Mouse (Mus musculus): ENCODE results near the gene 2810004N23Rik. TPM values are rescaled to one million over a fixed set of nuclear protein-coding genes. Genes with fewer than 3 reads are reported as not detected.

Gene 2810004N23Rik
- total RNA-seq, 2 experiments from 2014 or later: 37.8 to 38.9 TPM

DNA sequence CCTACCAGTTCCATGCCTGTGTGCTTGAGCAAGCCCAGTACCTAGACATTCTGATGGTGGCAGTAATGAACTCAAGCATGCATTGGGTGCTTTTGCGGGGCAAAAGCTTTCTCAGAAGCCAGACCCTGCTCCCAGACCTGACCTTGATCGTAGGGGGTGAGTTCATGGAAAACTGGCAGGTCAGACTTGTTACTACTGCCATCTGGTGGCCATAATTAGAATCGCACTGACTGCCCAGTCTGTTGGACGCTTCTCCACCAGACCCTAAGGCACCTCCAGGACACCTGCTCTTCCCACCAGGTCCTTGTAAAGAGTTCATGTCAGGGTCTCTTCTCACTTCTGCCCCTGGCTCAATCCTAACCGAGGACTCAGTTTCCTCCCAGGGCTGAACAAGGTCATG is 35.5 kb downstream of the 2810004N23Rik start:
- peak in 1 of 2 experiments; percentile 29 for DNase-seq (ENCODE audit: low spot score in 2 of 2)

DNA sequence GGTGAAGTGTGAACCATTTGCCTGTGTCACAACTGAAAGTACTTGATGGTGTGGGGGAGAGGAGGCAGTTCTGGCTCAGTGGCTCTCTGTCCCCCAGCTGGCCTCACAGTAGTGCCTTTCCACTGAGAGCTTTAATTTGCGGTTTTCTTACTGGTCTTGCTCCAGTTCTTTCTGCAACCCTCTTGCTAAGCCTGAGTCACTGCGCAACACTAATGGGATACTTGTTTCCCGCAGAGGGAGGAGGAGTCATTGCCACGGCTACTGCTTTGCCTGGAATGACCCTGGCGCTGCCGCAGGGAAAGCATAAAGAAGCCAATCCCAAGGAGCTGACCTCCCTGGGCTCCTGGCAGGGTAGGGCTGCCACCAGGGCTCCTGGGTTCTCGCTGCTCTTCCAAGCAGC is 36.3 kb downstream of the 2810004N23Rik start:
- no peak for DNase-seq (ENCODE audit: low spot score in 2 of 2)

DNA sequence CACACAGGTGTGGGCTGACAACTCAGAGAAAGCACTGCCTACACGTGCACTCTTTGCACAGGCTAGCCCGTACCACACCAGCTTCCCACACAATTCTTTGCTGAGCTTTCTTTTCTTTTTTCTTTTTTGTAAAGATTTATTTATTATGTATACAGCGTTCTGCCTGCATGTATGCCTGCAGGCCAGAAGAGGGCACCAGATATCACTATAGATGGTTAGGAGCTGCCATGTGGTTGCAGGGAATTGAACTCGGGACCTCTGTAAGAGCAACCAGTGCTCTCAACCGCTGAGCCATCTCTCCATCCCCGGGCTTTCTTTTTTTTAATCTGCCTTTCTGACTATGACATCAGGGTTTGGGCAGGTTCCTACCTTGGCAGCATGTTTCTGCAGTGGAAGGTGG is 39.4 kb downstream of the 2810004N23Rik start:
- DNase-seq (ENCODE audit: low spot score in 2 of 2): no peak

DNA sequence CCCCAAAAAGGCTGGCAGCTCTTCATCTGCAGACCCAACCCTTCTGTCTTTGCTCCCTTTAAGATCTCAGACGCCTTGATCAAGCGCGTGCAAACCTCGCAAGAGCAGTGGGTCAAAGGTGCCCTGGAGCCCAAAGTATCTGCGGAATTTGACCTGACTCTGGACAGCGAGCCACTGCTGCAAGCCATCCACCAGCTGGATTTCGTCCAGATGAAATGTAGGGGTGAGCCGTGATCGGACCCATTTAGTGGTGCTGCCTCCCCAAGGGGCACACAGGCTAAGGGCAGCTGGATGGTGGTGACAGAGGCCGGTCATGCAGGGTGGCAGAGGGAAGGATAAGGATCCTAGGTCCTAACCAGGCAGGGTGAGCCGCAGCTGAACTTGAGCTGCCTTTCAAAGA is 42.8 kb downstream of the 2810004N23Rik start:
- no peak for DNase-seq (ENCODE audit: low spot score in 2 of 2)

DNA sequence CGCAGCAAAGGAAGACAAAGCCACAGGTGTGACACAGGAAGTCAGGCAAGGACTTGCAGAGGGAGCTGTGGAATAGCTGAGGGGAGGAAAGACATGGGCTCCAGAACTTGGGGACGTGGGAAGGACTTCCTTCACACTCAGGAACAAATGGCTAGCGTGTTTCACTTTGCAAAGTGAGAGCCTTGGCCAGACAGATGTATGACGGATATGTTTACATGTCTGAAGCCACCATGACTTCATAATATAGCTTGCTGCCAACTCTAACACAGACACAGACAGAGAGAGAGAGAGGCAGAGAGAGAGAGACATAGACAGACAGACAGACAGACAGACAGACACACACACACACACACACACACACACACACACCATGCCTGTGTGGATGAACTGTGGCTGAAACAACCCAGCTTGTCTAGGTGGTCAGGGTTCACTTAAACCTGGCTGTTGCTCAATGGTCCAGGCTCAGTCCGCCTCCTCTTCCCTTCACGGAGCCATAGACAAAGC is 43.3 kb downstream of the 2810004N23Rik start:
- no peak for DNase-seq (ENCODE audit: low spot score in 2 of 2)

DNA sequence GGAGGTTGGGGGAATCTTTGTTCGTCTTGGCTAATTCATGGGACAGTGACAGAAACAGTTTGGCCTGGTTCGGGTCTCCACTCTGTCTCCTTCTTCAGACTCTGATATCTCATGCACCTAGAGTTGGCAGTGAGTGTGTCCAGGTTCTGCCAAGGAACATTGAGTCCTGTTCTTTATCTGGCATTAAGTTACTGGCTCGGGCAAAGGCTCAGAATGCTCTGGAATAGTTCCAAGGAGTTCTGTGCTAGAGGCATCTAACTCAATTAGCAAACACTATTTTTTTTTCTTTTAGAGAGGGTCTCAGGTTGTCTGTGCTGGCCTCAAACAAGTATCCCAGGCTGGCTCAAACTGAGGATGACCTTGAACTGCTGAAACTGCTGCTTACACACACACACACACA is 45.6 kb downstream of the 2810004N23Rik start:
- no peak for DNase-seq (ENCODE audit: low spot score in 2 of 2)

DNA sequence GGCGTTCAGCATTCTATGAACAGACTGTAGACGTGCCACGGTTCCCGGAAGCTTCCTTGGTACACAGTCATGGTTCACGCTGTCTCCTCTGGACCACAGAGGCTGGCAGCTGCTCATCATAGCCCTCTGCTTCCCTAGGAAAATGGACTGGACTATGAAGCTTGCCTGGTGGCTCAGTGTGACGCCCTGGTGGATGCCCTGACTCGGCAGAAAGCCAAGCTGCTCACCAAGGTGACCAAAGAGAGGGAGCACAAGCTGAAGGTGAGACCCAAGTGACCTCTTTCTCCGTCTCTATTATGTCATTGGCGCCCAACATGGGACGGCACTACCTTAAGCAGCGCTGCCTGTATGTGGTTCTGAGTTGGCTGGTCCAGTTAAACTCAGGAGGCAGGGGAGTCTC is 46.1 kb downstream of the 2810004N23Rik start:
- DNase-seq (ENCODE audit: low spot score in 2 of 2): no peak

DNA sequence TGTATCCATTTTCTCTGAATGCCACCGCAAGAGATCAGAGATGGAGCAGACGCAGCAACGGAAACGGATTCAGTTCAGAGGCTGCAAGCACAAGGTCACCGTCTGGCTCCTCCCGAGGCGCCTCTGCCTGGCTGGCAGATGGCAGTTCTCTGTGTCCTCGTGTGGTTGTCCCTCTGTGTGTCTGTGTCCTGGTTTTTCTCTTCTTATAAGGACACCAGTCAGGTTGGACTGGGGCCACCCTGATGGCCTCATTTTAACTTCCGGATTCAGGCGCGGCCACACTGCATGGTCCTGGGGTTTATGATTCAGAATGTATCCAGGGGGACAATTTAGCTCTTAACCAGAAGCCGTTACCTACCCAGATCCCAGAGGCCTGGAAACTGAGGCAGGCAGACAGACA is 47.0 kb downstream of the 2810004N23Rik start:
- no peak for DNase-seq (ENCODE audit: low spot score in 2 of 2)

DNA sequence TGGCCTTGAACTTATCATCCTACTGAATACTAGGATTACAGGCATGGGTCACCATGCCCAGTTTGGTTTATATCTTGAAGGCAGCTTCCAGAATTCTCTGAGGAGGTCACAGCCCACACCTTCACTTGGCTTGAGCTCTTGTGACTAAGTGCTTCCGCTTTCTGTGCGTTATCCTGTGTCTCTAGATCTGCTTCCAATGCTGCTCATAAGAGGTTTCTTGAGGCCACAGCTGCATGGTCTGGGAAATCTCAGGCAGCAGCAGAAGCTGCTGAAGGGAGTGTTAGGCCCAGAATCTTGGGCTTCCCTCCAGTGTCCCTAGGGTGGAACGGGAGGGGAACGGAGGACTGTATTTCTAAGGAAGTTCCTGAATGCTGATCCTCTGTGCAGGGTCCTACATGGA is 49.6 kb downstream of the 2810004N23Rik start:
- DNase-seq (ENCODE audit: low spot score in 2 of 2): no peak

DNA sequence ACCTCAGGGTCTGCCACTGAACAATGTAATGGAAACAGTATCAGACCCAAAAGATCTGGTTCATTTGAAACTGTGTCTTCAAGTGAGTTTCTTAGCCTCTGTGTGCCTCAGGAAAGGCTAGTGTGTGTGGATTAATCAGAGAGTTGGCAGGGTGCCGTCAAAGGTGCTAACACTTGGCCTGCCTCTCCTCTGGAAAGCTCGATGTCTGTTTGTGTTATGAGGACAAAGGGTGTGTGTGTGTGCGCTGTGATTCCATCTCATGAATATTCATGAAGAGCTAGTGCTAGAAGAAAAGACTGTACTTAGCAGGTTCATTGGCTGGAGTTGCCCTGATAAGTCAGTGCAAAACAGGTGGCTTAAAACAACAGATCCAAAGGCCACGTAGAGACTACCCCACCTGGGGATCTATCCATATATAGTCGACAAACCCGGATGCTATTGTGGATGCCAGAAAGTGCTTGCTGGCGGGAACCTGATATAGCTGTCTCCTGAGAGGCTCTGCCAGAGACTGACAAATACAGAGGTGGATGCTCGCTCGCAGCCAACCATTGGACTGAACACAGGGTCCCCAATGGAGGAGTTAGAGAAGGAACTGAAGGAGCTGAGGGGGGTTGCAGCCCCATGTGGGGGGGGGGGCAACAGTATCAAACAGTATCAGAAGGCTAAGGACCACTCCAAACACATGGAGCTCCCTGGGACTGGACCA is 52.1 kb downstream of the 2810004N23Rik start:
- no peak for DNase-seq (ENCODE audit: low spot score in 2 of 2)

DNA sequence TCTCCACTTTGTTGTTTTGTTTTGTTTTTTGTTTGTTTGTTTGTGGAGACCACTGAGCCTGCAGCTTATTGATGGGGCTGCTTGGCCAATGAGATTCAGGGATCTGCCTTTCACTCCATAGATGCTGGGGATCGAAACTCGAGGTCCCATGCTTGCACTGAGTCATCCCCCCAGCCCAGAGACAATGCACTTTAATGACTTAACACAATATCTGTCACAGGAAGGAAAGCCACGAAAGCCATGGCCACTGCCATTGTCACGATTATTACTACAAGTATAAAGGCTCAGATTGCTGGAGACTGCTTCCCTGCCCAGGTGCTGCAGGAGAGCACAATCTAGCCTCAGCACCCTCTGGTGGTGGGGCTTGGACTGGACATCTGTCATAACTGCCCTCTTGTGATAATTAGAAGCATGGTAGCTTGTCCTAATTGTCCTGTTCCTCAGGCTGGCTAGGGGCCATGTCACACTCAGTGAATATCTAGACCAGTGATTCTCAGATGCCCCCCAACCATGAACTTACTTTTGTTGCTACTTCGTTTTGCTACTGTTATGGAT is 52.8 kb downstream of the 2810004N23Rik start:
- DNase-seq (ENCODE audit: low spot score in 2 of 2): no peak

DNA sequence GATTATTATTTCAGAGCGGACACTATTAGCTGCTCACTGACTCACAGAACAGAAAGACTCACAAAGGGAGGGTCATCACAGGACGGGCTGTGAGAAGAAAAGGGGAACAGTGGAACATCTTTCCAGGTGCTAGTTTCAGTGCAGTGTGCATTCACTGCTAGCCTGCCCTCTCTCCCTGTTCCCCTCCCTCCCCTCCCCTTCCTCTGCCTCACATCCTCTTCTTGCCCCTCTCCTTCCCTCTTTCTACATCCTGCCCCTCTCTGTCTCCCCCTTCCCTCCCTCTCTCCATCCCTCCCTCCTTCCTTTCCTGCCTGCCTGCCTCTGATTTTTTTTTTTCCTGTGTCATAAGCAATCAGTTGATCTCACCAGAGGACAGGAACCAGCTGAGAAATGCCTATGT is 53.5 kb downstream of the 2810004N23Rik start:
- no peak for DNase-seq (ENCODE audit: low spot score in 2 of 2)

DNA sequence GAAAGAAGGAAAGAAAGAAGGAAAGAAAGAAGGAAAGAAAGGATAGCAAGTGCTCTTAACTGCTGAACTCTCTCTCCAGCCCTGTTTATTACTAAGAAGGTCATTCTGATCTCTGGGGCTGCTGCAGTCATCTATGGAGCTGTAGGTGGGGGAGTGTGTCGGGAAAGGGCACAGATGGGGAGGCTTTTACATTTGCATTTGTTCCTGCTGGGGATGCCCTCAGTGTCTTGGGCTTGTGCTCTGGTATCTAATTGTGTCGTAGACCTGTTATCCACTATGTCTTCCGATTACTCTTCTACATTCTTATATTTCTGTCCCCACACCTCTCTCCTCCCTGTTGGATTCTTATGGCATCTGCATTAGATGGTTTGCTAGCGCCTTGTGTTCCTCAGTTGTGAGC is 56.9 kb downstream of the 2810004N23Rik start:
- DNase-seq (ENCODE audit: low spot score in 2 of 2): no peak

DNA sequence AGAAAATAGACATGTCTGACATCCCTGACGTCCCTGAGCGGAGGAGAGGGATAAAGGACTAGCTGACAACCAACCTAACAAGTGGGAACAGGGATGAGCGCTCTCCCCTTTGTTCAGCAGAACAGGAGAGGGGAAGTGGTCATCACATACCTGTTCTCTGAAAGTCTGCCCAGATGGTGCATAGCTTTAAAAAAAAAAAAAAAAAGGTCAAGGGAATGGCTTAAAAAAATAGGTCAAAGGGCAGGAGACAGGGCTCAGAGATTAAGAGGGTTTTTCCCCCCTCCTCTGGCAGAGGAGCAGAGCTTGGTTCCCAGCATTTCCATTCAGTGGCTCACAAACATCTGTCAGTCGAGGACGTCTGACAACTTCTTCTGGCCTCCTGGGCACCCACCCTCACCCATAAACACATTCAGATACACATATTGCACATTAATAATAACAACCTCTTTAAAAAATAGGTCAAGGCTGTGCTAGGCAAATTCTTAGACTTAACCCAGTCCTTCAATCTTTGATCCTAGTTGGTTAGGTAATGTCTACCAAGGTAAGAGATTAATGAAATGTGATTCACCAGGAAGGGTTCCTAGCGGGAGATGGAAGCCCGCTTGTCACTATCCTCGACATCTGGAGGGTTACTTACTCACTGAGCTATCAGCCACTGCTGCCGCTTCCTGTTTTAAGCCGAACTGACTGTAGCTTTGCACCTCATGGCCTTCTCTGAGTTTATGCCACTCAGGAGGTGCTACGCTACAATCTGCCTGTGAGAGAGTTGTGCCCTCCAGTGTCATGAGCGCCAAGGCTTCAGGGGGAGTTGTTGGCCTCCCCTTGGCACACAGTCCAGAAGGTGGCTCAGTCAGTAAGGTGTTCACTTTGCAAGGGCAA is 58.9 kb downstream of the 2810004N23Rik start:
- no peak for DNase-seq (ENCODE audit: low spot score in 2 of 2)

DNA sequence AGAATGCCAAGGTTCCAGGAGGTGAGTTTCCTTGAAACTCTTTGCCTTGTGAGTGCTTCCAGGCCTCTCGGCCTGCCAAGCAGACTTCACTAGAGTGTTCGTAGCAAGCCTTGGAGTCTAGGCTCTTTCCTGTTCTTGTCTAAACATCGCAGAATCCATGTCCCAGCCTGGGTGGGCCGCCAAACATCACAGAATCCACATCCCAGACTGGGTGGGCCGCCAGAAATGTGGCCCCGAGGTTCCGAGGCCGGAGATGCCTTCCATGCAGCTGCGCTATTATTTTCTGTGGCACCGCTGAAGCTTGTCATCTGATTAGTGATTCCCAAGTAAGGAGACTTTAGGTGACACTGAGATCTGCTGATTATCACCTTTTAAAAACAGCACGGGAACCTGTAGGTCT is 62.4 kb downstream of the 2810004N23Rik start:
- DNase-seq (ENCODE audit: low spot score in 2 of 2): no peak

DNA sequence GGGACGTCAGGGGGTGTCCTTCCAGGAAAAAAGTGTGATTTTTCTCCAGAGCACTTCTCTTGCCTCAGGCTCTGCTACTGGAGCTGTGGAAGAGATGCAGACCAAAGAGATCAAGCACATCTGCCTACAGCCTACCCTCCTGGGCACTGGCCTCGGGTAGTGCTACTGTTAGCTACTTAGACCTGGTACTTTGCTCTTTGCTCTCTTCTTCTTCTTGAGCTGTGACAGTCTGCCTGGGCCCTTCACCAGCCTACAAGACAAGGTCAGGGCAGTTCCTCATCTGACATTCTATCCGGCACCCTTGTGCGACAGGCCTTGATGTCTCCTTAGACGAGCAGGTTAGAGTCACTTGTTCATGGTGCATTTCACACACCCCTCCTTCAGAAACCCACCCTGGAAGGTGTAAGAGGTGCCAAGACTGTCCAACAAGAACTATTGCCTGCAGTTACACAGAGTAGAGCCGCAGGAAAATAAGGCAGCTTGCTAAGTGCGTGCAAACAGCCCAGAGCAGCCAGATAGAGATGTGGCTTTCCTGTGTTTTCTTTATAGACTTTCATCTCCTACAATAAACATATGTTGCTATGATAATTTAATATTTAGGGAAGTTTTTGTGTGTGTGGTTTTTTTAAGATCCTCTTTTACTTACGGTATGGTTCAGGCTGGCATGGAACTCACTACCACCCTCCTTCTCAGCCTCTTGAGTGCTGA is 67.0 kb downstream of the 2810004N23Rik start:
- DNase-seq (ENCODE audit: low spot score in 2 of 2): no peak

DNA sequence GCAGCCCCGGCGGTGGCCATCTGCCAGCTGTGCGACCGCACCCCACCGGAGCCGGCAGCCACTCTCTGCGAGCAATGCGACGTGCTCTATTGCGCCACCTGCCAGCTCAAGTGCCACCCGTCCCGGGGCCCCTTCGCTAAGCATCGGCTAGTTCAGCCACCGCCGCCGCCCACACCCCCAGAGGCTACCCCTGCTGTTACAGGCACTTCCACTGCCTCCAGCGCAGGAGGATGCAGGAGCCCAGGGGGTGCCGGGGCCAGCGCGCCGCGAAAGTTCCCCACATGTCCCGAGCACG is 68.5 kb downstream of the 2810004N23Rik start:
- no peak for DNase-seq (ENCODE audit: low spot score in 2 of 2)

DNA sequence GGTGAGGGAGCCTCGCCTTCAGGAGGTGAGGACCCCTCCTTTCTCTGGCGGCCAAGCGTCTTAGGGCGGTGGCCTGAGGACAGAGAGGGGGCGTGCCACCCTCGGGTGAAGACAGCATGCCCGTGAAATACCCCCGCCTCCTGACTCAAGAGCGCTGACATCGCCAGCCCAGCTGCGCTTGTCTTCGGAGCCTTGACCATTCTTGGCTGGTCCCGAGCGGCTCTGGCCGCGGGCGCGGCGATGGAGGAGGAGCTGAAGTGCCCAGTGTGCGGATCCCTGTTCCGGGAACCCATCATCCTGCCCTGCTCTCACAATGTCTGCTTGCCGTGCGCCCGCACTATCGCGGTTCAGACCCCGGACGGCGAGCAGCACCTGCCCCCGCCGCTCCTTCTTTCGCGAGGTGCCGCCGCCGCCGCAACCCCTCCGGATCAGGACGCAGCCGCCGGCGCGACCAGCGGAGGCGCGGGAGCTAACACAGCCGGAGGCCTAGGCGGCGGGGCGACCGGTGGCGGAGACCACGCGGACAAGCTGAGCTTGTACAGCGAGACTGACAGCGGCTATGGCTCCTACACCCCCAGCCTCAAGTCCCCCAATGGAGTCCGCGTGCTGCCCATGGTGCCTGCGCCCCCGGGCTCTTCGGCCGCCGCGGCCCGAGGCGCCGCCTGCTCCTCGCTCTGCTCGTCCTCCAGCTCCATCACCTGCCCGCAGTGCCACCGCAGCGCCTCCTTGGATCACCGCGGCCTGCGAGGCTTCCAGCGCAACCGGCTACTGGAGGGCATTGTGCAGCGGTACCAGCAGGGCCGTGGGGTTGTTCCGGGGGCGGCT is 69.0 kb downstream of the 2810004N23Rik start:
- no peak for DNase-seq (ENCODE audit: low spot score in 2 of 2)

DNA sequence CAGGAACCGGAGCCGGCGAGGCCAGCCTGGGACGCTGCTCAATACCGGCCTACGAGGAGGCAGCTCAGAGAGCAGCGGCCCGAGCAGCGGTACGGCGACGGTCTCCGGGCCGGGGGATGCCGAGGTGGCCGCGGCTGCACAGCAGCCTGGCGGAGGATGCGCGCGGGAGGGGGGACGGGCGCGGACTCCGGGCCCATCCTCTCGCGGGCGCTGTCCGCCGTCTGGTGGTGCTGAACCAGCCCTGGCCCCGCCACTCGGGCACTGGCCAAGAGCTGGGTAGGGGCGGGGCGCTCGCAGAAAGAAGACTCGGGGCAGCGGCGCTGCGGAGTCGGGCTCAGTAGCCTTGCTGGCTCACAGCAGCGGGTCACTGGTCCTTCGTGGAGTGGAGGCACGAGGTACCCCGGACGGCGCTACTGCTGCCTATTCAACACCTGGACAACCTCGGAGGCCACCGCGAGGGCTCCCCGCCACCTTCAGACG is 69.7 kb downstream of the 2810004N23Rik start:
- DNase-seq (ENCODE audit: low spot score in 2 of 2): peak; percentile 78 to 86

DNA sequence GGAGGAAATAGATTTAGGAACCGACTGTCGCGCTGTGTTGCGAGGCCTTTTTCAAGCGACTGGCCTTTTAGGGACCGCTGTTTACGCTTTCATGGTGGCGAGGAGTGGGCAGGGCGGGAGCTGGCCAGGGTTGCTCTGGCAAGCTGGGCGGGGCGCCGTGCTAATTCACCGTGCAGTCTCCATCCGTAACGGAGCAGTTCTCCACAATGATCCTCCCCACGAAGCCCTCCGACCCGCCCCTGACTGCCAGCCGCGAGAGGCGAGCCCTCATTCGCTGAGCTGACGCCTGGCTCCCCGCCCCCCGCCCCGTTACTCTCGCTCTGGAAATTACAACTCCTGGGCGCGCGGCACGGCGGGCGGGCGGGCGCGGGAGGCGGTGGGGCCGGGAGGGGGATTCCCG is 70.2 kb downstream of the 2810004N23Rik start, which contains the start of gene Trim67:
Gene Trim67, plus strand, starts transcription at position 385 of the 400 bp plus-strand sequence.
- peak in 1 of 2 experiments; percentile 16 for DNase-seq (ENCODE audit: low spot score in 2 of 2)

Measured in adrenal gland, postnatal 4 days (tissue).